Mouse (Mus musculus) neural tube, embryonic 14.5 days (tissue): ENCODE data around the gene Ogdhl. TPM values are rescaled to one million over a fixed set of nuclear protein-coding genes. Genes with fewer than 3 reads are reported as not detected.
"Not testable (repeated sequence)": the region's sequence is repeated elsewhere in the genome, so short reads cannot be mapped to it uniquely, and the experiment has no call there.

Experiments used
- ATAC-seq: fragments of 200-750 bp; cut with Nextera tagmentation; 2 replicates; pipeline ENCODE4 v1.8.0; 2017; ENCODE audit warnings: low read depth, mild to moderate bottlenecking, moderate TSS enrichment, moderate library complexity
- H3K27ac ChIP-seq: fragments of 300-500 bp; sonication (generic); 2 replicates; pipeline ENCODE4 v1.5.1; 2014; ENCODE audit warnings: low read depth, mild to moderate bottlenecking, control low read depth, low read length, moderate library complexity, mixed read lengths
- H3K27me3 ChIP-seq: fragments of 300-500 bp; sonication (generic); 2 replicates; pipeline ENCODE4 v1.6.1; 2014; ENCODE audit warnings: low read length; ENCODE audit not compliant: control insufficient read depth, insufficient read depth
- H3K36me3 ChIP-seq: fragments of 300-500 bp; sonication (generic); 2 replicates; pipeline ENCODE4 v1.6.1; 2014; ENCODE audit warnings: low read length, mixed read lengths; ENCODE audit not compliant: control insufficient read depth, insufficient read depth
- H3K4me1 ChIP-seq: fragments of 300-500 bp; sonication (generic); 2 replicates; pipeline ENCODE4 v1.6.1; 2014; ENCODE audit warnings: low read length; ENCODE audit not compliant: control insufficient read depth, insufficient read depth
- H3K4me2 ChIP-seq: fragments of 300-500 bp; sonication (generic); 2 replicates; pipeline ENCODE4 v1.6.1; 2014; ENCODE audit warnings: mild to moderate bottlenecking, low read depth, low read length, control low read depth
- H3K4me3 ChIP-seq: fragments of 300-500 bp; sonication (generic); 2 replicates; pipeline ENCODE4 v1.5.1; 2014; ENCODE audit warnings: low read depth, low read length, control low read depth, mixed read lengths
- H3K9ac ChIP-seq: fragments of 300-500 bp; sonication (generic); replicated peaks from 2 replicates; pipeline ENCODE4 v1.6.1; 2014; ENCODE audit warnings: low read depth, mild to moderate bottlenecking, control low read depth, low read length, mixed read lengths
- H3K9me3 ChIP-seq: fragments of 300-500 bp; sonication (generic); 2 replicates; pipeline ENCODE4 v1.6.1; 2016; ENCODE audit warnings: low read length; ENCODE audit not compliant: control insufficient read depth
- WGBS: fragments of 180-500 bp; shearing (Covaris S2); extraction: QIAGEN DNeasy Blood & Tissue Kit; methylation state at CpG from one replicate; pipeline ENCODE4 v1.1.7; 2014; 5-methylcytosine and 5-hydroxymethylcytosine counted together
- polyA plus RNA-seq: library from polyadenylated mRNA; unstranded; fragments of >200 nt; fragmentation: Nextera tagmentation; extraction: Ambion mirVana; gene quantifications from 2 replicates; pipeline ENCODE4 v1.2.1, GENCODE M21; 2014

The Ogdhl gene
- polyA plus RNA-seq, 1 experiment from 2014 or later = 17.2 TPM

DNA sequence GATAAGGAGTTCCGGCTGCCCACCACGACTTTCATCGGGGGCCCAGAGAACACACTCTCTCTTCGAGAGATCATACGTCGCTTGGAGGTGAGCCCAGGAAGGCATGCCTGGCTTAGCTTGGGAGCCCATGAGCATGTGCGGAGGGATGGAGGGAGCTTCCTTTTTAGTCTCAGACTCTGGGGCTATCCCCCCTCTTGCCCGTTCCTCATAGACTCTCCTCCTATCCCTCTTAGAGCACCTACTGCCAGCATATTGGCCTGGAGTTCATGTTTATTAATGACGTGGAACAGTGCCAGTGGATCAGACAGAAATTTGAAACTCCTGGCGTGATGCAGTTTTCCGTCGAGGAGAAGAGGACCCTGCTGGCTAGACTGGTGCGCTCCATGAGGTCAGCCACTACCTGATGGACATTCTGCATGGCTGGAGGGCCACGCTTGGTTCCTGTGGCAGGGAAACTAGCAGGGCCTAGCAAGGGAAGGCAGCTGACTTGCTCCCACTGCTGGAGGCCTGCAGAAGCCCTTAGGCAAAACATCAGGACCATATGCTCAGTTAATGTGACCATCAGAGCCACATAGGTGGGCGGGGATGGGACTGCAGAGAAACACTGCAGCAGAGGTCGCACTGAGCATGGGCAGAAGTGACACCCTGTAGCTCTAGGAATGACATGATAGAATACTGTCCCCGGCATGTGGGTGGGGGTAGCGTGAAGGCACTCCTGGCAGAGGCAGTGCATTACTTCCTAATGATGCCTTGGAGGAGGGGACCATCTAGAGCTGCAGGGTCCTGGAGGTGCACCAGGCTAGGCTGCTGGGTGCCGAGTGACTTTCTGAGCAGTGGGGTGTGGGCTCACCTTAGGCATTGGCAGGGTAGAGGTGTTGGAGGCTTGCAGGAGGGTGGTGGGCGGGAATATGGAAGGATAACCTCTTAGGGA lies 11.0 kb downstream of the Ogdhl start:
- no peak overlapping the region for H3K9ac ChIP-seq
- no peaks in the 10 kb centered on the region for H3K9me3 ChIP-seq
- 74% methylated on average over 20 of the region's 20 CpGs for WGBS
- no peak; the same call in 1 of the 2 replicates for ATAC-seq
- H3K4me1 ChIP-seq = no peaks in the 10 kb centered on the region
- no peak overlapping the region for H3K4me2 ChIP-seq
- H3K36me3 ChIP-seq = peaks cover 1% of the 10 kb centered on the region; the same call in 1 of the 2 replicates
- no peak overlapping the region for H3K27ac ChIP-seq
- H3K27me3 ChIP-seq = no peaks in the 10 kb centered on the region
- no peak overlapping the region for H3K4me3 ChIP-seq

DNA sequence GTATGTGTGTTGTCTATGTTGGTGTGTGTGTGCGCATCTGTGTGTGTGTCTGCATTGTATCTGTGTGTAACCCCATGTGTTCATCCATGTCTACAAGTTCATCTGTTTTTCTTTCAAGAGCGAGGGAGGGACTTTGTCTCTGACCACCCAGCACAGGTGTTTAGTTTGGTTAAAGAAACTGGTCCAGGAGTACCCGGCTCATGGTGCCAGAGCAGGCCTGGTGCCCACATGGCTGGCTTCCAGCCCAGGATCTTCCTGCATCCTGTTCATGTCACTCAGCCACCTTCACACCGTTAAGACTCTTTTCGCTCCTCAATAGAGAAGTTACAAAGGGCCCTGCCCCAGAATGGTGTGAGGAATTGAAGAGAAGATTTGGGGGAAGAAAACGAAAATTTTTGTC lies 14.2 kb downstream of the Ogdhl start:
- no peak for ATAC-seq
- WGBS = 89% methylated on average over 6 of the region's 6 CpGs
- Histone ChIP-seq H3K4me3 (no peak overlapping the region), H3K9me3 (no peaks in the 10 kb centered on the region), H3K9ac (no peak overlapping the region), H3K27ac (no peak overlapping the region), H3K27me3 (no peaks in the 10 kb centered on the region), H3K4me1 (no peaks in the 10 kb centered on the region), H3K4me2 (no peak overlapping the region), H3K36me3 (peaks cover 2% of the 10 kb centered on the region; the same call in 1 of the 2 replicates)

DNA sequence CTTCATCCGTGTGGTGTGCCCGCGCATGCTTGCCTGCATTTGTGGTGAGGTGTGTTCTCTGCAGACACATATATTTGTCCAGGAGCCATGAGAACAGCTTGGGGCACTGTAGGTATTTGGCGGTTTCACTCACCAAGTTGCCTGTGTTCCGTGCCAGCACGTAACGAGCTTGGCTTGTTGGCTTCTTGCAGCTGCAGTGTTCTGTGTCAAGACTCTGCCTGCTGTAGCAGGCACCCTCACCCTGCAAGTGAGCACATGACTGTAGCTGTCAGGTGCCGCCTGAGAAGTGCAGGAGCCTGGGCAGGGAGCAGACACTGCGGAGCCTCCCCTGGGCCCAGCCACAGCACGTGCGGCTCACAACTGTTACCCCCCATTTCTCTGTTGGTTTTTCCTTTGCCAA lies 14.7 kb downstream of the Ogdhl start:
- ATAC-seq = no peak
- Histone ChIP-seq H3K4me1 (no peaks in the 10 kb centered on the region), H3K27me3 (no peaks in the 10 kb centered on the region), H3K4me2 (no peak overlapping the region), H3K36me3 (peaks cover 2% of the 10 kb centered on the region; the same call in 1 of the 2 replicates), H3K27ac (no peak overlapping the region), H3K4me3 (no peak overlapping the region), H3K9me3 (no peaks in the 10 kb centered on the region), H3K9ac (no peak overlapping the region)
- WGBS = 79% methylated on average over 11 of the region's 11 CpGs

DNA sequence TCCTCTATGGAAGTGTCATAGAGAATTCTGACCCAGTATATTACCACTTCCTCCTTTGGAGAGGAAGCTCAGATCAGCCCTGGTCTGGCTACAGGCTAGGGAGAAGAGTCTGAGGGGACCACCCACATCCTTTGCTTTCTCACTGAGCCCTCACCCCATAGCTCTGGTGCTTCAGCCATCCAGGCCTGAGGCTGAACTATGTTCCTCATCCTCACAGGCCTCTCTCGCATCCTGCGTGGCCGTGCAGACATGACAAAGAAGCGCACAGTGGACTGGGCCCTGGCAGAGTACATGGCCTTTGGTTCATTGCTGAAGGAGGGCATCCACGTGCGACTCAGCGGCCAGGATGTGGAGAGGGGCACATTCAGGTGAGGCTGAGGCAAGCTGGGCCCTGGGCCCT lies 20.0 kb downstream of the Ogdhl start:
- H3K27ac ChIP-seq = no peak overlapping the region
- no peak for ATAC-seq
- no peaks in the 10 kb centered on the region for H3K4me1 ChIP-seq
- 0 out of 2 replicates have a peak, but pooled peaks cover 2% of the 10 kb centered on the region for H3K36me3 ChIP-seq
- no peaks in the 10 kb centered on the region for H3K27me3 ChIP-seq
- no peaks in the 10 kb centered on the region for H3K9me3 ChIP-seq
- H3K4me3 ChIP-seq = no peak overlapping the region
- no peak overlapping the region for H3K4me2 ChIP-seq
- 96% methylated on average over 7 of the region's 7 CpGs for WGBS
- no peak overlapping the region for H3K9ac ChIP-seq

DNA sequence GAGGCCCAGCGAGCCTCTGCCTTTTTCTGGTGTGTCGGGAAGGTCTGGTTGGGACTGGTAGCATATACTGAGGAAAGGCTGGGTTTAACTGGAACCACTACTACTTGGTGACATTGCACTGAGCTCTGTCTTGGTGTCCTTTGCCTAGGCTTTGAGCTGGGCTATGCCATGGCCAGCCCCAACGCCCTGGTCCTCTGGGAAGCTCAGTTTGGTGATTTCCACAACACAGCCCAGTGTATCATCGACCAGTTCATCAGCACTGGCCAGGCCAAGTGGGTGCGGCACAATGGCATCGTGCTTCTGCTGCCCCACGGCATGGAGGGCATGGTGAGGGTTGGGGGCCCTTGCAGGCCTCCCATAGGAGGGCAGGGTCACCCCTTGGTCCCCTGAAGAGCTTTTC lies 22.4 kb downstream of the Ogdhl start:
- H3K9me3 ChIP-seq = no peaks in the 10 kb centered on the region
- H3K4me3 ChIP-seq = no peak overlapping the region
- 89% methylated on average over 7 of the region's 7 CpGs for WGBS
- no peak overlapping the region for H3K9ac ChIP-seq
- no peak overlapping the region for H3K27ac ChIP-seq
- H3K4me2 ChIP-seq = no peak overlapping the region
- H3K4me1 ChIP-seq = no peaks in the 10 kb centered on the region
- no peaks in the 10 kb centered on the region for H3K27me3 ChIP-seq
- no peak for ATAC-seq
- H3K36me3 ChIP-seq = no peaks in the 10 kb centered on the region

DNA sequence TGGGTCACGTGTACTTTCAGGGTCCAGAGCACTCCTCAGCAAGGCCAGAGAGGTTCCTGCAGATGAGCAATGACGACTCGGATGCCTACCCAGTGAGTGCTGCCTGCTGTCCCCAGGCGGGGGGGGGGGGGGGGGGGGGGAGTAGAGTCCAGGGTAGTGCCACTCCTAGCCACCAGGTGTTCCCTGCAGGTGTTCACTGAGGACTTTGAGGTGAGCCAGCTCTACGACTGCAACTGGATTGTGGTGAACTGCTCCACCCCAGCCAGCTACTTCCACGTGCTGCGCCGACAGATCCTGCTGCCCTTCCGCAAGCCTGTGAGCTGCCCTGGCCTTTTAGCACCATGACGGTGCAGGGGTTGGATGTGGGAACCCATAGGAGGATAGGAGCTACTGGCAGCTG lies 22.9 kb downstream of the Ogdhl start:
- Histone ChIP-seq H3K4me1 (no peaks in the 10 kb centered on the region), H3K4me3 (no peak overlapping the region), H3K4me2 (no peak overlapping the region), H3K27ac (no peak overlapping the region), H3K9me3 (no peaks in the 10 kb centered on the region), H3K36me3 (no peaks in the 10 kb centered on the region), H3K9ac (no peak overlapping the region), H3K27me3 (no peaks in the 10 kb centered on the region)
- WGBS = 81% methylated on average over 9 of the region's 10 CpGs
- ATAC-seq = no peak

DNA sequence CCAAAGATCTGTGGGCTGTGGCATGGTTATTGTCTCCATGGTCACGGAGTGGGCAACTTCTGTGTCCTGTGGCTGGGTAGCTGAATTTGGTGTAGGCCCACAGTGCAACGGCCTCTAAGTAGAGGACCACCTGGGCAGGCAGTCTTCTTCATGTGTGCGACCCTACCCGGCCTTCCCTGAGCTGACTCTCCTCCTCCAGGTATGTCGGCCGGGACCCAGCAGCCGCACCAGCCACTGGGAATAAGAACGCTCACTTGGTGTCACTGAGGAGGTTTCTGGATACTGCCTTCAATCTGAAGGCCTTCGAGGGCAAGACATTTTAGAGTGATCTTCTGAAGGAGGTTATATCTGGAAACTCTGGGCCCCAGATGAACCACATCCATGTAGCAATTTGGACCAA lies 25.5 kb downstream of the Ogdhl start:
- Histone ChIP-seq H3K4me1 (no peaks in the 10 kb centered on the region), H3K36me3 (no peaks in the 10 kb centered on the region), H3K27me3 (no peaks in the 10 kb centered on the region), H3K27ac (no peak overlapping the region), H3K9me3 (no peaks in the 10 kb centered on the region), H3K4me2 (no peak overlapping the region), H3K4me3 (no peak overlapping the region), H3K9ac (no peak overlapping the region)
- 98% methylated on average over 9 of the region's 9 CpGs for WGBS
- ATAC-seq = no peak

DNA sequence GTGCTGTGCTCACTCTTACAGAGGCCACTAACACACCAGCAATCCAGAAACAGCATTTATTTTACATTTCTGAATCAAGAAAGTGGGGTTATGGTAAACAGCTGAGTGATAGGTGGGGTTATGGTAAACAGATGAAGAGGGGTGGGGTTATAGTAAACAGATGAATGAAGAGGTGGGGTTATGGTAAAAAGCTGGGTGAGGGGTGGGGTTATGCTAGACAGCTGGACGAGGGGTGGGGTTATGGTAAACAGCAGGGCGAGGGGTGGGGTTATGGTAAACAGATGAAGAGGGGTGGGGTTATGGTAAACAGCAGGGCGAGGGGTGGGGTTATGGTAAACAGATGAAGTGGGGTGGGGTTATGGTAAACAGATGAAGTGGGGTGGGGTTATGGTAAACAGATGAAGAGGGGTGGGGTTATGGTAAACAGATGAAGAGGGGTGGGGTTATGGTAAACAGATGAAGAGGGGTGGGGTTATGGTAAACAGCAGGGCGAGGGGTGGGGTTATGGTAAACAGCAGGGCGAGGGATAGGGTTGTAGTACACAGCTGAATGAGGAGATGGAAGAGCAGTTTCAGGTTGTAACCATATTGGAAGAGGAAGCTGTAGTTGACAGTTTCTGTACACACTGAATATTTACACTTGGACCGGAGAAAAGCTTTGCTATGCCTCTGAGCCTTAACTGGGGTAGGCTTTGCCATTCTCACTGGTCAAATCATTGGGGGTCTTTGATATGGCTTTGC lies 29.5 kb downstream of the Ogdhl start:
- not testable (repeated sequence) for H3K9ac ChIP-seq, H3K4me3 ChIP-seq, H3K36me3 ChIP-seq, H3K4me1 ChIP-seq, H3K4me2 ChIP-seq, H3K9me3 ChIP-seq, ATAC-seq, H3K27me3 ChIP-seq, H3K27ac ChIP-seq
- 30% methylated on average over 6 of the region's 6 CpGs for WGBS

DNA sequence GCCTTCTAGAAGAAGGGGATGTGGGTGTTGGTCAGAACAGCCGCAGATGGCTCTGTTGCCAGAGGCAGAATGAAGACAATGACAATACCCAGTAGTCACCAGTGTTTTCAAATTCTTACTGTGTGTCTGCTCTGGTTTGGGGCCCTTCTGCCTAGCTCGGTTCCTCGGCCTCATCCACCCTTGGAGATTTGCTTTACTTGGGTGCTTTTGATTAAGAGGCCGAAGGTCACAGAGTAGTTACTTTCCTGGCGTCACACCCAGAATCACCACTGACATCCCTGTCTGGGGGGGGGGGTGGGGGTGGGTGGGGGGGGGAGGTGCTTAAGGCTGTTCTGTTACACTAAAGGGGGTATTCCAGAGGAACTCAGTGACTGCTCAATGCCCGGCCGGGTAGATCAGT lies 42.5 kb downstream of the Ogdhl start:
- Histone ChIP-seq H3K9me3 (no peaks in the 10 kb centered on the region), H3K9ac (no peak overlapping the region), H3K27ac (no peak overlapping the region), H3K4me3 (no peak overlapping the region), H3K4me1 (no peaks in the 10 kb centered on the region), H3K4me2 (no peak overlapping the region), H3K27me3 (no peaks in the 10 kb centered on the region), H3K36me3 (no peaks in the 10 kb centered on the region)
- no peak for ATAC-seq
- WGBS = 72% methylated on average over 7 of the region's 7 CpGs
